14 mouse cellular contexts compared by ENCODE assay signal in the genomic region with DNA sequence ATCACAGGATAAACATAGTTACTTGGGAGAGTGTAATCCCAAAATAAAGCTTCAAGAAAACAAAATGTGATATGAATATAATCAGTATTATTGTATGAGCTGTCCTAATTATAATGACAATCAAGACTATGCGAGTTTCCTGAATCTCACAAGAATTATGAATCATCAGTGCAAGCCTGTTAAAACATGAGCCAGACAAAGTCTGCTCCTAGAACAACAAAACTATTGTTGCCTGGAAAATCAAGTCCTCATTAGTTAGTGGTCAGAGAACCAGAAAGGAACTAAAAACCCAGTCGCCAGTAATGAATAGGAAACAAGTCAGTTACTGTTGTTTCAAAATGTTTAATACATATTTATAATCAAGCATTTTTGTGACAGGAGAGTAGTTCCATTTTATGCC.
"Had no signal": no experiment of that assay in that cellular context is flagged by ENCODE, and none has a peak within 500 bp of the region (broad histone marks: within the 10 kb centered on the region; RNA-seq: fewer than 3 reads in every experiment).

No protein-coding gene starts in this region.

- DNase-seq: gastrocnemius, adult 2 months; gastrocnemius, postnatal 10 days; gastrocnemius, postnatal 25 days; heart, adult 18-20 months; heart, postnatal 14 days; heart, postnatal 36 days; kidney, adult 11 months; kidney, adult 2 months; kidney, adult 9 months; kidney, postnatal 14 days; kidney, postnatal 36 days; layer of hippocampus, adult 9-11 months; layer of hippocampus, postnatal 36 days; left cerebral cortex, postnatal 4 days had no signal
